Mouse (Mus musculus) spleen, embryonic (tissue): Measurements from ENCODE around the gene Stx6.
"Not testable (repeated sequence)": the region's sequence is repeated elsewhere in the genome, so short reads cannot be mapped to it uniquely, and the experiment has no call there.

Experiments used
- CTCF ChIA-PET: fragments of 350-600 bp; sonication (Branson Sonifier 250); formaldehyde crosslinking; loops from one replicate; lab custom pipeline; 2022; lab: Charles Lee

Stx6 gene

GRCm38 (mm10) chr1:155158970-155159484 is 512 bp downstream of the Stx6 start:
- CTCF ChIA-PET = no interaction called here

- CTCF ChIA-PET = no interaction called here
Measured at GRCm38 (mm10) chr1:155167453-155167852, 8.9 kb downstream of the Stx6 start.

GRCm38 (mm10) chr1:155169935-155170334 is 11.4 kb downstream of the Stx6 start:
- CTCF ChIA-PET = no interaction called here

GRCm38 (mm10) chr1:155172895-155173643 is 14.6 kb downstream of the Stx6 start:
- CTCF ChIA-PET = no interaction called here

- CTCF ChIA-PET = not testable (repeated sequence)
Measured at GRCm38 (mm10) chr1:155173644-155174016, 15.1 kb downstream of the Stx6 start.

- CTCF ChIA-PET = no interaction called here
Measured at GRCm38 (mm10) chr1:155174424-155174823, 15.9 kb downstream of the Stx6 start.

- CTCF ChIA-PET = interaction anchor here (0.5 to 1.0 kb wide), 2 partner anchors 40 to 355 kb away, joined by 3 to 10 read pairs; no protein-coding TSS in a partner anchor
Measured at GRCm38 (mm10) chr1:155178192-155178924, 19.8 kb downstream of the Stx6 start.

GRCm38 (mm10) chr1:155184191-155184590 is 25.7 kb downstream of the Stx6 start:
- CTCF ChIA-PET = no interaction called here

GRCm38 (mm10) chr1:155188656-155189055 is 30.1 kb downstream of the Stx6 start:
- CTCF ChIA-PET = interaction anchor here (0.7 kb wide), 1 partner anchor 39 kb away, joined by 3 read pairs; no protein-coding TSS in a partner anchor

GRCm38 (mm10) chr1:155191219-155191618 is 32.7 kb downstream of the Stx6 start:
- CTCF ChIA-PET = interaction anchor here (0.6 kb wide), 3 partner anchors 33 to 166 kb away, joined by 3 to 4 read pairs (median 4); no protein-coding TSS in a partner anchor

GRCm38 (mm10) chr1:155191671-155192070 is 33.2 kb downstream of the Stx6 start:
- CTCF ChIA-PET = no interaction called here

- CTCF ChIA-PET = no interaction called here
Measured at GRCm38 (mm10) chr1:155192805-155193368, 34.4 kb downstream of the Stx6 start.

- CTCF ChIA-PET = no interaction called here
Measured at GRCm38 (mm10) chr1:155196691-155197090, 38.2 kb downstream of the Stx6 start.

- CTCF ChIA-PET = interaction anchor here (0.5 kb wide), 1 partner anchor 198 kb away, joined by 3 read pairs; no protein-coding TSS in a partner anchor
Measured at GRCm38 (mm10) chr1:155199522-155199921, 41.0 kb downstream of the Stx6 start.

- CTCF ChIA-PET = interaction anchor here (0.5 kb wide), 1 partner anchor 31 kb away, joined by 3 read pairs; no protein-coding TSS in a partner anchor
Measured at GRCm38 (mm10) chr1:155200967-155201366, 42.5 kb downstream of the Stx6 start.

GRCm38 (mm10) chr1:155201373-155201879 is 42.9 kb downstream of the Stx6 start:
- CTCF ChIA-PET = interaction anchor here (0.5 kb wide), 1 partner anchor 31 kb away, joined by 3 read pairs; no protein-coding TSS in a partner anchor

- CTCF ChIA-PET = no interaction called here
Measured at GRCm38 (mm10) chr1:155201914-155202313, 43.4 kb downstream of the Stx6 start.

GRCm38 (mm10) chr1:155202472-155202871 is 44.0 kb downstream of the Stx6 start:
- CTCF ChIA-PET = no interaction called here

- CTCF ChIA-PET = no interaction called here
Measured at GRCm38 (mm10) chr1:155203101-155203500, 44.6 kb downstream of the Stx6 start.

GRCm38 (mm10) chr1:155203954-155204353 is 45.4 kb downstream of the Stx6 start:
- CTCF ChIA-PET = no interaction called here

GRCm38 (mm10) chr1:155204560-155205162 is 46.1 kb downstream of the Stx6 start:
- CTCF ChIA-PET = interaction anchor here (1.0 kb wide), 1 partner anchor 15 kb away, joined by 3 read pairs; no protein-coding TSS in a partner anchor
